Mouse (Mus musculus): ENCODE results near the gene Myl4. TPM values are rescaled to one million over a fixed set of nuclear protein-coding genes. Genes with fewer than 3 reads are reported as not detected.
A peak's percentile ranks its signal among the peaks of the same experiment; 100 is the strongest.
"Not testable (repeated sequence)": the region's sequence is repeated elsewhere in the genome, so short reads cannot be mapped to it uniquely, and the experiment has no call there.

Gene Myl4
- polyA plus RNA-seq (2015; fragmentation: Nextera tagmentation; extraction: Ambion mirVana), result 8.2 and 14.6 TPM in 2 replicates

DNA sequence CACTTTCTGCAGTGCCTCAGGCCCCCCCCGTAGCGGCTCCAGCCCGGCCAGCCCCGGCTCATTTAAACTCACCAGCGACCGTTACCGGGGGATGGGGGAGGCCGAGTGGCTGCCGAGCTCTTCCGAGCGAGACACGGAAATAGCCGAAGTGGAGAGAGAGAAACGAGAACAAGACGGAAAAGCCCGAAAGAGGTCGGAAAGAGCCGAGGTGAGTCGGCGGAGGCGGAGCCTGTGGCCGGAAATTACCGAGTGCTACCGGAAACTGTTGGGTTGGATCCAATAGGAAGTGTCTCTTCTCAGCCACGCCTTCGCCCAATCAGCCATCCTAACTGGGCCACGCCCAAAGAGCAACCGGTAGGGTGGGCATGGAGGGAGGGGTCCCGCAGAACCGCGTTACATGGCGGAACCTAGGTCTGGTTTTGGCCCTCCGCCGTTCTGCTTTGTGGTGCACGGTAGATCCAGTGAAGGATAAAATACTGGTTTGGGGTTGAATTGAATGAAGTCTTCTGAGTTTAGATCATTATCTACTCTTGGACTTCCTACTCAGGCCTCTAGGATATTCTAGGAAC is at the start of gene Myl4, which contains the start of gene Cdc27:
TSS of gene Myl4 (plus strand) at position 258 of the 569 bp plus-strand sequence.
TSS of gene Cdc27 (minus strand) at position 215 of the 569 bp plus-strand sequence.
- under 1% methylated on average over 35 of the region's 35 CpGs for WGBS (ENCODE audit: insufficient replicate concordance)
- Histone ChIP-seq H3K9me3 (replicated peaks) (no peaks in the 10 kb centered on the region), H3K4me3 (replicated peaks) (peak within 1 kb of the TSS; percentile 98), H3K27me3 (no peaks in the 10 kb centered on the region), H3K27ac (replicated peaks) (peak within 1 kb of the TSS; percentile 90), H3K4me2 (peak within 1 kb of the TSS; percentile 76), H3K9ac (peak within 1 kb of the TSS; percentile 99), H3K36me3 (replicated peaks) (peaks cover 9% of the 10 kb centered on the region), H3K4me1 (replicated peaks) (peaks cover 36% of the 10 kb centered on the region)
- peak; percentile 91 for ATAC-seq (ENCODE audit: insufficient read depth)

DNA sequence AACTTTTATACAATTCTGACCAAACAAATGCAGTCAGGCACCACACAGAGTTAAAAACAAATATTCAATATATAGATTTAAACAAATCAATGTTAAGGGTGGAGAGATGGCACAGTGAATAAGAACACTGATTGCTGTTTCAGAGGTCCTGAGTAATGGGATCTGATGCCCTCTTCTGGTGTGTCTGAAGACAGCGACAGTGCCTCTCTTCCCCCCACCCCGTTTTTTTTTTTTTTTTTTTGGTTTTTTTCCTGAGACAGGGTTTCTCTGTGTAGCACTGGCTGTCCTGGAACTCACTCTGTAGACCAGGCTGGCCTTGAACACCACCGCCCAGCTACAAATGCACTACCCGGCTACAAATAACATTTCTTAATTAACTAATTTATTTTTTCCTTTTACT is 42.0 kb upstream of the Myl4 start:
- WGBS (ENCODE audit: insufficient replicate concordance), result 77% methylated on average over 4 of the region's 4 CpGs
- Histone ChIP-seq H3K4me3 (replicated peaks) (no peak overlapping the region), H3K36me3 (replicated peaks) (peaks cover 88% of the 10 kb centered on the region), H3K27me3 (no peaks in the 10 kb centered on the region), H3K4me2 (no peak overlapping the region), H3K9ac (no peak overlapping the region), H3K27ac (replicated peaks) (no peak overlapping the region), H3K4me1 (replicated peaks) (no peaks in the 10 kb centered on the region), H3K9me3 (replicated peaks) (no peaks in the 10 kb centered on the region)
- no peak for ATAC-seq (ENCODE audit: insufficient read depth)

DNA sequence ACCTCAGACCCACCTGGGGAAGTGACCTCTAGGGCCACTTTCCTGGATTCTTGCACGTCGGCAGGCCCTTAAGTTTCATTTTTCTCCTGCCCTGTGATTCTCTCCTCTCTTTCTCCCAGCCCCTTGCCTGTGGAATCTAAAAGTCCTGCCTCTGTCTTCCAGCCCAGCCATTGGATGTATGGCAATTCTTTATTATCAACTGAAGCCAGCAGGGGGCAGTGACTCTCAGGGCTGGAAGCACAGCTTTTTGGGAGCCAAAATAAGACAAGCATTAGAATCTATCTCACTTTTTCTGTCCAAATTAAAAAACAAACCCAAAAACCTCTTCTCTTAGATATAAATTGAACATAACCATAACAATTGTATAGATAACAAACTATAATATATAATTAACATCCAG is 39.9 kb upstream of the Myl4 start:
- H3K27ac ChIP-seq (replicated peaks), result no peak overlapping the region
- H3K9me3 ChIP-seq (replicated peaks), result no peaks in the 10 kb centered on the region
- no peaks in the 10 kb centered on the region for H3K4me1 ChIP-seq (replicated peaks)
- H3K9ac ChIP-seq, result no peak overlapping the region
- no peak for ATAC-seq (ENCODE audit: insufficient read depth)
- no peaks in the 10 kb centered on the region for H3K27me3 ChIP-seq
- H3K36me3 ChIP-seq (replicated peaks), result peaks cover 90% of the 10 kb centered on the region
- H3K4me3 ChIP-seq (replicated peaks), result no peak overlapping the region
- no peak overlapping the region for H3K4me2 ChIP-seq
- WGBS (ENCODE audit: insufficient replicate concordance), result 86% methylated on average over 2 of the region's 2 CpGs

DNA sequence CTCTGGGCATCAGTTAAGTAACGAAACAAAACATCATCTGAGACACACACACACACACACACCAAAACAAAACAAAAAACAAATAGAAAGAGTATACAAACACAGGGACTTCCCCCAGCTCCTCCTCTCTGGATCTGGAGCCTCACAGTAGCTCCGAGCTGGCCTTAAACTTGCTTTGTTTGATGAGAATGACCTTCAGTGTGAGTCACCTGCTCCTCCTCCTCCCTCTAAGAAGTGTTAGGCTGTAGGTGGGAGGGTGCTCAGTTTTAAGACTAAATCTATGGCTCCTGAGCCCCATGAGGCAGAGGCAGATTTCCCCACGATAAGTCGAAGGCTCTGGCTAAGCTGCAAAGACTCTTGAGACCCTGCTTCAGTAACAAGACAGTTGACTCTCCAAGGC is 38.0 kb upstream of the Myl4 start:
- ATAC-seq (ENCODE audit: insufficient read depth), result no peak
- Histone ChIP-seq H3K9ac (no peak overlapping the region), H3K9me3 (replicated peaks) (no peaks in the 10 kb centered on the region), H3K4me2 (no peak overlapping the region), H3K4me1 (replicated peaks) (no peaks in the 10 kb centered on the region), H3K4me3 (replicated peaks) (no peak overlapping the region), H3K27ac (replicated peaks) (no peak overlapping the region), H3K27me3 (no peaks in the 10 kb centered on the region), H3K36me3 (replicated peaks) (peaks cover 91% of the 10 kb centered on the region)
- WGBS (ENCODE audit: insufficient replicate concordance), result 85% methylated on average over 4 of the region's 4 CpGs

DNA sequence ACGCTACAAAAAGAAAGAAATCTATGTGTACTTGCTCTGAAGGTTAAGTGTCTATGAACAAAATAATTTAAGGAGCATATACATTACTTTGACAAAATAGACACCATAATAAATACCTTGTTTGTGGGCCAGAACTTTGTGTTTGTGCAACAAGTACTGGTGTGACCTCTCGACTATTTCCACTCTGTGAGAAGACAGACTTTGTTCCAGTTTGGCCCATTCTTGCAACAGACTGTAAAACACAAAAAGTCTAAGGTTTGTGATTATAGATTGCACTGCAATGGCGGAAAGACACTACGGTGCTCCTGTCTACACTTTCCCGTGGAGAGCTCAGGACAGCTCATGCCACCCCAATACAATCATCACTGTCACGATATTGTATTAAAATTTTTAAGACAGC is 24.5 kb upstream of the Myl4 start:
- H3K36me3 ChIP-seq (replicated peaks), result peaks cover 91% of the 10 kb centered on the region
- no peak overlapping the region for H3K4me2 ChIP-seq
- WGBS (ENCODE audit: insufficient replicate concordance), result 82% methylated on average over 6 of the region's 6 CpGs
- no peak for ATAC-seq (ENCODE audit: insufficient read depth)
- H3K27me3 ChIP-seq, result no peaks in the 10 kb centered on the region
- no peak overlapping the region for H3K9ac ChIP-seq
- no peak overlapping the region for H3K27ac ChIP-seq (replicated peaks)
- H3K4me1 ChIP-seq (replicated peaks), result no peaks in the 10 kb centered on the region
- no peaks in the 10 kb centered on the region for H3K9me3 ChIP-seq (replicated peaks)
- H3K4me3 ChIP-seq (replicated peaks), result no peak overlapping the region

DNA sequence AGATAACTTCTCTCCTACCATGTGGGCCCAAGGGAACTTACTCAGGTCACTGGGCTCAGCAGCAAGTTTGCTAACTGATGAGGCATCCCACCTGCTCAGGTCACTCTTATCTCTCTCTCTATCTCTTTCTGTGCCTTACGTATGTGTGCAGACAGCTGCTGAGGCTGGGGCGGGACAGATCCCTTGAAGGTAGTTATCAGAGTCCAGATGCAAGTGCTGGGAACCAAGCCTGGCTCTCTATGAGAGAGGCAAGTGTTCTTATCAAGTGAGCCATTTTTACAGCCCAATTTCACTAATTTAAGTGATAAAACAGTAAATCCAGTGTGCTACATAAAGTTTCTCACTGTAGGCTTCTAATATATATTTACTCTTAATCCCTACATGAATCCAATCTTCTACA is 13.6 kb upstream of the Myl4 start:
- no peaks in the 10 kb centered on the region for H3K27me3 ChIP-seq
- ATAC-seq (ENCODE audit: insufficient read depth), result peak; percentile 66
- H3K4me2 ChIP-seq, result no peak overlapping the region
- H3K27ac ChIP-seq (replicated peaks), result 0 out of 2 replicates have a peak overlapping the region, but pooled peaks have one; percentile 0
- H3K4me1 ChIP-seq (replicated peaks), result peaks cover 39% of the 10 kb centered on the region
- H3K36me3 ChIP-seq (replicated peaks), result peaks cover 56% of the 10 kb centered on the region
- no peak overlapping the region for H3K4me3 ChIP-seq (replicated peaks)
- no peak overlapping the region for H3K9ac ChIP-seq
- WGBS (ENCODE audit: insufficient replicate concordance), result 8% methylated on average over 2 of the region's 2 CpGs
- H3K9me3 ChIP-seq (replicated peaks), result no peaks in the 10 kb centered on the region

DNA sequence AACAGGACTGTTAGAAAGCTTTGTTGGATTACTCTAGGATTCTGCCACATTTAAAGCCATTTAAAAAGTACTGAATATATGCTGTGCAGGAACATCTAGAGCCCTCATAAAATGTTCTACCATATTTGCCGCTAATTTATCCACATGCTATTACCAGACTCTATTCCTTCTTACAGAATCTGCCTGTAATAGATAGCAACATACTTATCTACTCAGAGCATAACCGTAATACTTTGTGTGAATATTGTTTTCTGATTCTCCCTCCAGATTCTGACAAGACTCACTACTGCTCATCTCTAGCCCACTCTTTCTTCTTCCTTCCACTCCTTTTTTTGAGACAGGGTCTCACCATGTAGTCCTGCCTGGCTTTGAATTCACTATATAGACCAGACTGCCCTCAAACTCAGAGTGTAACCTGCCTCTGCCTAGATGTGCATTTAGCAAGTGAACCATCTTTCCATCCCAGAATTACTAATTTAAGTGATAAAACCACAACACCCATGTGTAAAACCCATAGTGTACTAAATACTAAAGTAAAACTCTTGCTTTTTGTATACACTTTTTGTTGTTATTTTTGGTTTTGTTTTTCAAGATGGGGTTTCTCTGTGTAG is 12.4 kb upstream of the Myl4 start:
- H3K4me2 ChIP-seq, result peak overlapping the region; percentile 44
- peak overlapping the region; percentile 48; the same call in 1 of the 2 replicates for H3K27ac ChIP-seq (replicated peaks)
- no peak overlapping the region for H3K4me3 ChIP-seq (replicated peaks)
- peaks cover 49% of the 10 kb centered on the region for H3K4me1 ChIP-seq (replicated peaks)
- no peaks in the 10 kb centered on the region for H3K27me3 ChIP-seq
- 26% methylated on average over 2 of the region's 2 CpGs for WGBS (ENCODE audit: insufficient replicate concordance)
- H3K9me3 ChIP-seq (replicated peaks), result no peaks in the 10 kb centered on the region
- H3K36me3 ChIP-seq (replicated peaks), result peaks cover 44% of the 10 kb centered on the region
- peak; percentile 73 for ATAC-seq (ENCODE audit: insufficient read depth)
- no peak overlapping the region for H3K9ac ChIP-seq

DNA sequence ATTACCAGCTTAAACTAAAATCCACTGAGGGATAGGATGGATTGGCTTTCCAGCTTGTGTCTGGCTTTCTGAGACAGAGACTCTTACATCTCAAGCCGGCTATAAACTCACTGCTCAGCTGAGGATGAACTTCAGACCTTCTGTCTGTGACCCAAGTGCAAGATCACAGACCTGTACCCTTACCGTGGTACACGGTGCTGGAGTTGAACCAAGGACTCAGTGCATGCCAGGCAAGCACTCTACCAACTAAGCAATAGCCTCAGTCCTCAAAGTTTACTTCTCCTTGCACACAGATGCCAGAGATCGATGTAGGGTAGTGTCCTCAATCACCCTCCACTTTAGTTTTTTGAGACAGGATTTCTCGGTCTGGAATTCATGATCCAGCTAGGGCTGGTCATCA is 10.7 kb upstream of the Myl4 start:
- peaks cover 61% of the 10 kb centered on the region for H3K4me1 ChIP-seq (replicated peaks)
- H3K27ac ChIP-seq (replicated peaks), result no peak overlapping the region

DNA sequence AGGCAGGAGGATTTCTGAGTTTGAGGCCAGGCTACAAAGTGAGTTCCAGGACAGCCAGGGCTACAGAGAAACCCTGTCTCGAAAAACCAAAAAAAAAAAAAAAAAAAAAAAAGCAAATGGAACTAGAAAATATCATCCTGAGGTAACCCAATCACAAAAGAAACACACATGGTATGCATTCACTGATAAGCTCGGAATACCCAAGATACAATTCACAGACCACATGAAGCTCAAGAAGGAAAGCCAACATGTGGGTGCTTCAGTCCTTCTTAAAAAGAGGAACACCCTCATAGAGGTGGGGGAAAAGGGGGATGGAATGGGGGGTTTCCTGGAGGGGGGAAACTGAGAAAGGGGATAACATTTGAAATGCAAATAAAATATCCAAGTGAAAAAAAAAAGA is 7.1 kb upstream of the Myl4 start:
- H3K9ac ChIP-seq; H3K4me3 ChIP-seq (replicated peaks); H3K27me3 ChIP-seq; H3K9me3 ChIP-seq (replicated peaks): not testable (repeated sequence)
- 29% methylated on average over 2 of the region's 2 CpGs for WGBS (ENCODE audit: insufficient replicate concordance)
- Histone ChIP-seq H3K36me3 (replicated peaks) (peaks cover 27% of the 10 kb centered on the region), H3K4me2 (peak overlapping the region; percentile 44), H3K27ac (replicated peaks) (peak overlapping the region; percentile 61; the same call in 1 of the 2 replicates), H3K4me1 (replicated peaks) (peaks cover 74% of the 10 kb centered on the region)
- ATAC-seq (ENCODE audit: insufficient read depth), result peak; percentile 32; the same call in 1 of the 2 replicates

More for the DNA sequence above, 10.7 kb upstream of the Myl4 start:
- H3K9ac ChIP-seq, result no peak overlapping the region
- no peak overlapping the region for H3K4me3 ChIP-seq (replicated peaks)
- H3K4me2 ChIP-seq, result no peak overlapping the region
- 81% methylated on average over 5 of the region's 5 CpGs for WGBS (ENCODE audit: insufficient replicate concordance)
- H3K27me3 ChIP-seq, result no peaks in the 10 kb centered on the region
- H3K36me3 ChIP-seq (replicated peaks), result peaks cover 27% of the 10 kb centered on the region
- ATAC-seq (ENCODE audit: insufficient read depth), result no peak
- H3K9me3 ChIP-seq (replicated peaks), result no peaks in the 10 kb centered on the region

DNA sequence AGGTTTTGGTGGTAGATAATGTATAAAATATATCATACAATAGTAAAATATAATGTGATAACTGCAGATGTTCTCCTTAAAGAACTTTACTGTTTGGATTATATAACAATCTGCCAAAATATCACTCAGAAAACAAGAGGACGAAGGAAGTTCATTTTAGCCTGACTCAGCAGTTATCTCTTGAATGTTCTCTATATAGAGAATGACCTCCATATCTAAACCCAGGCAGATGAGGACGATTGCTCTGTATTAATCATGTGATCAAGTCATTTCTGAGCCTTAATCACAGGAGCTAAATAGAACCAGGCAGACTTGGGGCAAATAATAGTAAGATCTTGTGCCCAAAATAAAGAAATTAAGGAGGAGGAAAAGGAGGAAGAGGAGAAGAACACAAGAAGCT is 6.0 kb upstream of the Myl4 start:
- H3K9ac ChIP-seq, result no peak overlapping the region
- ATAC-seq (ENCODE audit: insufficient read depth), result no peak
- H3K9me3 ChIP-seq (replicated peaks), result no peaks in the 10 kb centered on the region
- 21% methylated on average over 2 of the region's 2 CpGs for WGBS (ENCODE audit: insufficient replicate concordance)
- no peak overlapping the region for H3K4me3 ChIP-seq (replicated peaks)
- peak overlapping the region; percentile 73 for H3K27ac ChIP-seq (replicated peaks)
- H3K4me2 ChIP-seq, result peak overlapping the region; percentile 30; the same call in 1 of the 2 replicates
- peaks cover 75% of the 10 kb centered on the region for H3K4me1 ChIP-seq (replicated peaks)
- H3K36me3 ChIP-seq (replicated peaks), result peaks cover 27% of the 10 kb centered on the region
- no peaks in the 10 kb centered on the region for H3K27me3 ChIP-seq

DNA sequence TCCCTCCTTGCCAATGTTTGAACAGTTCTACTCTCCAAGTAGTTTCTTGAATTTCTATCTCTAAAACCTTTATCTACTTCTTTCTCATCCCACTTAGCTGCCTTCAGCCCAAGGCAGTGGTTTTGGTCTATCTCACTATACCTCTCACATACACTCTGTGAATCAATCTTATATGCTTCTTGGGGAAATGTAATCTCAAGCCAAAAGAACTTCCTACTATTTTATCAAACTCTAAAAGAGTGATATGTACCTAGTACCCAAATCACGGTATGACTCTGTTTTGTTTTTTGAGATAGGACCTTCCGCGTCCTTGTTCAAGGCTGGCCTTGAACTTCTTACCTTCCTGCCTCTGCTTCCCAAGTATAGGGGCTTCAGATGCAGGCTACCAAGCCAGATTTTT is 3.0 kb upstream of the Myl4 start:
- H3K27me3 ChIP-seq, result no peaks in the 10 kb centered on the region
- H3K4me1 ChIP-seq (replicated peaks), result peaks cover 60% of the 10 kb centered on the region
- no peak overlapping the region; the same call in 1 of the 2 replicates for H3K27ac ChIP-seq (replicated peaks)
- H3K36me3 ChIP-seq (replicated peaks), result peaks cover 15% of the 10 kb centered on the region
- H3K4me3 ChIP-seq (replicated peaks), result no peak overlapping the region
- H3K9ac ChIP-seq, result no peak overlapping the region
- no peak for ATAC-seq (ENCODE audit: insufficient read depth)
- H3K9me3 ChIP-seq (replicated peaks), result no peaks in the 10 kb centered on the region
- WGBS (ENCODE audit: insufficient replicate concordance), result 45% methylated on average over 3 of the region's 3 CpGs
- peak overlapping the region; percentile 6; the same call in 1 of the 2 replicates for H3K4me2 ChIP-seq
